Mouse (Mus musculus): ENCODE measurements around the gene Prickle4.
"Not testable (repeated sequence)": the region's sequence is repeated elsewhere in the genome, so short reads cannot be mapped to it uniquely, and the experiment has no call there.

Prickle4 gene

GRCm38 (mm10) chr17:47669166-47669565, 25.4 kb downstream of the Prickle4 start:
- DNase-seq (ENCODE audit: low spot score): no peak

GRCm38 (mm10) chr17:47664474-47664873, 30.1 kb downstream of the Prickle4 start:
- DNase-seq (ENCODE audit: low spot score): no peak

GRCm38 (mm10) chr17:47663009-47663713, 31.4 kb downstream of the Prickle4 start:
- no peak for DNase-seq (ENCODE audit: low spot score)

GRCm38 (mm10) chr17:47658741-47659243, 35.7 kb downstream of the Prickle4 start:
- no peak for DNase-seq (ENCODE audit: low spot score)

GRCm38 (mm10) chr17:47657901-47658300, 36.6 kb downstream of the Prickle4 start:
- DNase-seq (ENCODE audit: low spot score): no peak

- DNase-seq (ENCODE audit: low spot score): no peak
These were observed 38.8 kb downstream of the Prickle4 start for GRCm38 (mm10) chr17:47655697-47656096.

- DNase-seq (ENCODE audit: low spot score): not testable (repeated sequence)
These were observed 40.2 kb downstream of the Prickle4 start for GRCm38 (mm10) chr17:47654346-47654745.

- DNase-seq (ENCODE audit: low spot score): no peak
These were observed 42.6 kb downstream of the Prickle4 start for GRCm38 (mm10) chr17:47651953-47652352.

GRCm38 (mm10) chr17:47648966-47649365, 45.6 kb downstream of the Prickle4 start:
- no peak for DNase-seq (ENCODE audit: low spot score)

- peak; percentile 82 for DNase-seq (ENCODE audit: low spot score)
These were observed 47.9 kb downstream of the Prickle4 start for GRCm38 (mm10) chr17:47646683-47647082.

- no peak for DNase-seq (ENCODE audit: low spot score)
These were observed 51.5 kb downstream of the Prickle4 start for GRCm38 (mm10) chr17:47642992-47643391.

Data from c-Kit-positive CD71-positive TER-119-positive erythroid progenitor cells, embryonic 14.5 days (primary cell).